Mouse (Mus musculus): ENCODE results near the gene Carmil1. TPM values are rescaled to one million over a fixed set of nuclear protein-coding genes. Genes with fewer than 3 reads are reported as not detected.

Carmil1 gene
- polyA plus RNA-seq, 1 experiment from 2014 or later = 44.8 TPM

DNA sequence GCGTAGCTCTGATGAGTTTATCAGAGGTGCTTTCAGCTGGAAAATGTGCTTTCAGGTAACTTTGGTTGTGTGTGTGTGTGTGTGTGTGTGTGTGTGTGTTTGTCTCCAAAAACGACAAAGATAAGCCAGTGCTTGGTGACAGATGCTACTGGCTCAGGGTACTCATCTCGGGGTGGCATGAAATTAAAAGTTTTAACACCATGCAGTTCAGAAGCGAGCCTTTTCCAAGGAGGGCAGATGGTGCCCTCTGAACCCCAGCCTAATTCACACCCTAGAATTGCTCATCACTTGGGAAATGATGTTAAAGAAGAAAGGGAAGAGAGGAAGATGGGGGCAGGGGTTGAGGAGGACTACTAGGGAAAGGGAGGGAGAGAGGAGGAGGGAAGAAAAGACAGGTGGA, 198.4 kb downstream of the Carmil1 start:
- Histone ChIP-seq H3K4me1 (no peaks in the 10 kb centered on the region), H3K9me3 (no peaks in the 10 kb centered on the region), H3K4me3 (no peak overlapping the region), H3K27me3 (no peaks in the 10 kb centered on the region), H3K4me2 (replicated peaks) (no peak overlapping the region), H3K27ac (no peak overlapping the region), H3K9ac (no peak overlapping the region), H3K36me3 (peaks cover 40% of the 10 kb centered on the region)
- no peak for ATAC-seq (ENCODE audit: low FRiP score, low read depth)
- 72% methylated on average over 4 of the region's 4 CpGs for WGBS

DNA sequence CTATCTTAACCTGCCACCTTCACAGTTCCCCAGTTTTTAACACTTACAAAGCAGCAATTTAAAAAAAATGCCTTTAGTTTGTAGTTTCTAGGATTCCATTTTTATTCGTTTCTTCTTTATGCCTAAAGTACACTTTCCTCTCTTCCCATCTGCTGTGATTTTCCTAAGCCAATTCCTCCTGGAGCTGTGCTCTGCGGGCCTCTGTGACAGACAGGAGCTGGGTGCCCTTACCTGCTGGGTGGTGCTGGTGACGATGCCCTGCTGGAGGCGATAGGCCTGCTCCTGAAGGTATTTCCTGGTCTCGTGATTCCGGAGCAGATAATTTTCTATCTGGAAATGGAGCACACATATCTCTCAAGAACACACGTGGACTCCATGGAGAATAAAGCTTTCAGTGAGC, 198.9 kb downstream of the Carmil1 start:
- 91% methylated on average over 7 of the region's 7 CpGs for WGBS

DNA sequence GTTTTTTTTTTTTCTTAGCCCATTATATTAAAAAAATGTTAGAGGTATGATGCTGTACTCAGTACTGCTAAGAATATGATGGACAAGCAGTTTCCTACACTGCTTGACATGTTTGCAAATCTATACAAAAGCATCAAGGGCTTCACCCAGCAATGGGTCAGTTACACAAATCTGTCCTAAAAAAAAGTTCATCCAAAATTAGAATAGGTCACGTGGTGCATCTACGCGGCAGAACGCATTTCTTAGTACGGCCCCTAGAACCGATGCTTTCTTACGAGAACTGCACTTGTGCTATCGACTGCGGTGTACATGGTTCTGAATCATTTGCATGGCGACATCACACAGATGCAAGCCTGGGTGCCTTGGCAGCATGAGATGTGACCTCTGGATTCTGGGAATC, 208.0 kb downstream of the Carmil1 start:
- Histone ChIP-seq H3K27ac (no peak overlapping the region), H3K27me3 (no peaks in the 10 kb centered on the region), H3K4me2 (replicated peaks) (no peak overlapping the region), H3K9ac (no peak overlapping the region), H3K4me1 (peaks cover 8% of the 10 kb centered on the region; the same call in 1 of the 2 replicates), H3K9me3 (no peaks in the 10 kb centered on the region), H3K36me3 (peaks cover 46% of the 10 kb centered on the region), H3K4me3 (no peak overlapping the region)
- 94% methylated on average over 10 of the region's 10 CpGs for WGBS
- ATAC-seq (ENCODE audit: low FRiP score, low read depth) = no peak

More for the DNA sequence above, 198.9 kb downstream of the Carmil1 start:
- H3K4me1 ChIP-seq = no peaks in the 10 kb centered on the region
- no peak overlapping the region for H3K9ac ChIP-seq
- no peaks in the 10 kb centered on the region for H3K9me3 ChIP-seq
- ATAC-seq (ENCODE audit: low FRiP score, low read depth) = no peak
- H3K27ac ChIP-seq = no peak overlapping the region
- no peak overlapping the region for H3K4me3 ChIP-seq
- H3K4me2 ChIP-seq (replicated peaks) = no peak overlapping the region
- H3K27me3 ChIP-seq = no peaks in the 10 kb centered on the region
- H3K36me3 ChIP-seq = peaks cover 41% of the 10 kb centered on the region

DNA sequence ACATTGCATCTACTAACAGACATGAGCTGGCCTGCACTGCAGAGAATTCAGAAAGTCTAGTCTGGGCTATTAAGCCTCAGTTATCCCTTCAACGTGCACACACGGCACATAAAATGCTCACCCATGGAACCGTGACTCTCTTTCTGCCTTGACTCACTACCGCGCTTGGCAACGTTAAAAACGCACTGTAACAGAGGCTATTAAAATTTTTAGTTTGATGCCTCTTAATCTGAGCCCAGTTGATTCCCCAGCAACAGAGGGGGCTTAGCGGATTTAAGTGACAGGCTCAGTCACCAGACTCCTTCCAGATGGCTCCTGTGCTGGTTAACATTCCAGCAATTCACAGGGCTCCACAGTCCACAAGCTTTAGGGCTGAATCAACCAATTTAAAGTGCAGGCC, 213.0 kb downstream of the Carmil1 start:
- peaks cover 32% of the 10 kb centered on the region for H3K36me3 ChIP-seq
- no peak overlapping the region for H3K4me3 ChIP-seq
- H3K9me3 ChIP-seq = no peaks in the 10 kb centered on the region
- H3K4me1 ChIP-seq = peaks cover 16% of the 10 kb centered on the region; the same call in 1 of the 2 replicates
- no peak overlapping the region for H3K4me2 ChIP-seq (replicated peaks)
- no peak overlapping the region for H3K27ac ChIP-seq
- H3K27me3 ChIP-seq = no peaks in the 10 kb centered on the region
- ATAC-seq (ENCODE audit: low FRiP score, low read depth) = peak; percentile 91
- 18% methylated on average over 8 of the region's 8 CpGs for WGBS
- no peak overlapping the region for H3K9ac ChIP-seq

DNA sequence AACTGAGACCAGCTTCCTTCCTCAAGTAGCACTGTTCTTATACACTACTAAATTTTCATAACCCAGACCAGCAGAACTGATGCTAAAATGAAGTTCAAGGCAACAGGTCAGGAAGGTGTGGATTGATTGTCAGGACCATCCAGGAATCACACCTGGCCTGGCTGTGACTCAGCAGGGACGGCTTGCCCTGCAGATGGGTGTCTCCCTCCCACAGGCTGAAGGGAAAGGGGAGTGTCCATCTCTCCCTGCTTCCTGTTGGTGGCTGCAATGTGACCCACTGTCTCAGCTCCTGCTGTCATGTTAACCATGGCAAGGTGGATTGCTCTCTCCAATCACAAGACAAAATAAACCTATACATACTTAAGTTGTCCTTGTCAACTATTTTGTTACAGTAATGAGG, 215.1 kb downstream of the Carmil1 start:
- H3K36me3 ChIP-seq = peaks cover 27% of the 10 kb centered on the region
- WGBS = 54% methylated on average over 1 of the region's 1 CpGs
- no peaks in the 10 kb centered on the region for H3K9me3 ChIP-seq
- no peak overlapping the region for H3K4me2 ChIP-seq (replicated peaks)
- no peak overlapping the region for H3K4me3 ChIP-seq
- peaks cover 16% of the 10 kb centered on the region; the same call in 1 of the 2 replicates for H3K4me1 ChIP-seq
- no peaks in the 10 kb centered on the region for H3K27me3 ChIP-seq
- H3K9ac ChIP-seq = no peak overlapping the region
- no peak overlapping the region for H3K27ac ChIP-seq
- ATAC-seq (ENCODE audit: low FRiP score, low read depth) = no peak

DNA sequence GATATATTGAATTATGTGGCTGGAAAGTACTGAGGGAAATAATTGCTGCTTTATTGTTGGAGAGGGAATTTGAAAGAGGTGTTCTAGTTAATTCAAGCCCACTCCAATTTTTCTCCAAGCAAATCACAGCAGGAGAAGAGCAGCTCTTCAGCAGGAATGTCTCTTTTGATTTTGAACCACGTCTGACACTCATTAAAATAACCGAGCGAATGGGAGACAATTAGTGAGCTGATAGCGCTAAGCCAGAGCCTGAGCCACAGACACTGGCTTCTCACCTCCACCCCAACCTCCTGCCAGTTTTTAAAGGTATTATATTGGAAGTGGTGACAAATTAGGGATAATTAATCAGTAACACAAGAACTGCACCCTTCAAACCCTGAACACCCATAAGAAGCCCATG, 217.8 kb downstream of the Carmil1 start:
- Histone ChIP-seq H3K9ac (no peak overlapping the region), H3K27ac (no peak overlapping the region), H3K4me1 (0 out of 2 replicates have a peak, but pooled peaks cover 10% of the 10 kb centered on the region), H3K36me3 (peaks cover 12% of the 10 kb centered on the region), H3K27me3 (no peaks in the 10 kb centered on the region), H3K9me3 (no peaks in the 10 kb centered on the region), H3K4me3 (no peak overlapping the region), H3K4me2 (replicated peaks) (no peak overlapping the region)
- WGBS = 39% methylated on average over 4 of the region's 4 CpGs
- ATAC-seq (ENCODE audit: low FRiP score, low read depth) = no peak

DNA sequence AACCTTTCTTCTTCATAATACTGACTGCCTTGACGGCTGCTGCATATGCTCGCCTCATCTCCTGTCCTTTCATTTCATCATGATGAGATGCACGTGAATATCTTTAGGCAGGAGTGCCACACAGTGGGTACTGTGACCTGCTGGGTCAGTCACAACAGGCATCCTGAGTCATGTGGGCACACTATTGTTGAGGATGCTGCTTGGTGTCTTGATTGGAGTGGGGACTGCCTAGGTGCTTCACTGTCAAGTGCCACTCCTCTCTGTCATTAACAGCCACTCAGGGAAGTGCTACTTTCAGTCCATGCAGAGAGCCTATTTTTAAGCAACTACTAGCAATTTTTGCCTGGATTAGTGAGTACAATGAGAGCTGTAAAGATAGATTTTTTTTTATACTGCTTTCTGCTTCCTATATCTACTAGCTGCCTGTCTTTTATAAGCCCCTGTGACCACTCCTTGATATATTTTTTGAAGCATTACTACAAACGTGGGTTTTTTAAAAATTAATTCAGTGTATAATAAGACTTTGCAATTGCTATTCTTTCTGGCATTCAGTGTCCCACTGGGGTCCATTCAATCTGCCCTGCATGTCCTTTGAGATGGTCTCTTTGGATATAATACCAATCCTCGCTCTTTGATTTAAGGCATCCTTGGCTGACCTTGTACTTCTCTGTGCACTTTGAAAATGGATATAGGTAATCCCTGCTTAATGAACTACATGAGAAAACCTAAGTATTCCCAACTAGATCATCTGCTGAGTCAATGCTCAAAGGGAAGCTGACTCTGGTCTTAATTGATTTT, 225.3 kb downstream of the Carmil1 start:
- Histone ChIP-seq H3K9me3 (no peaks in the 10 kb centered on the region), H3K4me1 (no peaks in the 10 kb centered on the region), H3K9ac (no peak overlapping the region), H3K27me3 (no peaks in the 10 kb centered on the region), H3K4me2 (replicated peaks) (no peak overlapping the region), H3K36me3 (no peaks in the 10 kb centered on the region; the same call in none of the 2 replicates), H3K27ac (no peak overlapping the region), H3K4me3 (no peak overlapping the region)
- 80% methylated on average over 5 of the region's 5 CpGs for WGBS
- no peak for ATAC-seq (ENCODE audit: low FRiP score, low read depth)

DNA sequence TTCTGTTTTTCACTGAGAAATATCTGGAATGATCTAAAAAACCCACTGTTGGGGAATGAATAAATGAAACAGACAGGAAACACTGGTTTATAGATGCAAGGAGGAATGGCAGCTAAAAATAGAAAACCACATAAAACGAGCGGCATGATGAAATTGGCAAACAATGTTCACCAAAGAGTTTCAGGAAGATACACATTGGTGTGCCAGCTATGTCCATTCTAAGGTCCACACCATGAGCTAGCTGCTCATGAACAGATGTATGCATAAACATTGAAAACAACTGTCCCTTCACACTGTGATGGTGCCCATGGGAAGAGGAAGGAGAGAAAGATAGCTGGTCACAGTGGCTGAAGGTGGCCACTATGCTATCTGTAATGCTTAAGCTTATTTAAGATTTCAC, 229.1 kb downstream of the Carmil1 start:
- WGBS = 85% methylated on average over 2 of the region's 2 CpGs
- H3K4me3 ChIP-seq = no peak overlapping the region
- no peak for ATAC-seq (ENCODE audit: low FRiP score, low read depth)

DNA sequence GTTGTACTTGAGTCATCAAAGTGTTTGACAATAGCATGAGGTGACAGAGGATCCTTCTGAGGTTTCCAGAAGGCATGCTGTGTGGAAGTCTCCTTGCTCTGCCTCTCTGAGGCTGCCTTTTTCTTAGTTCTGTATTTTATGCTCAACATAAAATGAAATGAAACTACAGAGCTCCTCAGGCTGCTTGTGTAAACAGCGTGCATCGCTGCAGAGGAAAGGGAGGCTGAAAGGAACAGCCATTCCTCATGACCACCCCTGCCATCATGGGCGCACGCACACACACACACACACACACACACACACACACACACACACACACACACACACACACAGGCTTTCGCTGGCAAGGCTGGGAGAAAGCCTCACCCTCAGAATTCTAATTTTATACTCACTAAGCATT, 230.3 kb downstream of the Carmil1 start:
- no peak overlapping the region for H3K4me2 ChIP-seq (replicated peaks)

More for the DNA sequence above, 229.1 kb downstream of the Carmil1 start:
- Histone ChIP-seq H3K27me3 (no peaks in the 10 kb centered on the region), H3K4me1 (no peaks in the 10 kb centered on the region), H3K36me3 (no peaks in the 10 kb centered on the region; the same call in 1 of the 2 replicates), H3K9ac (no peak overlapping the region), H3K27ac (no peak overlapping the region), H3K9me3 (no peaks in the 10 kb centered on the region), H3K4me2 (replicated peaks) (no peak overlapping the region)

DNA sequence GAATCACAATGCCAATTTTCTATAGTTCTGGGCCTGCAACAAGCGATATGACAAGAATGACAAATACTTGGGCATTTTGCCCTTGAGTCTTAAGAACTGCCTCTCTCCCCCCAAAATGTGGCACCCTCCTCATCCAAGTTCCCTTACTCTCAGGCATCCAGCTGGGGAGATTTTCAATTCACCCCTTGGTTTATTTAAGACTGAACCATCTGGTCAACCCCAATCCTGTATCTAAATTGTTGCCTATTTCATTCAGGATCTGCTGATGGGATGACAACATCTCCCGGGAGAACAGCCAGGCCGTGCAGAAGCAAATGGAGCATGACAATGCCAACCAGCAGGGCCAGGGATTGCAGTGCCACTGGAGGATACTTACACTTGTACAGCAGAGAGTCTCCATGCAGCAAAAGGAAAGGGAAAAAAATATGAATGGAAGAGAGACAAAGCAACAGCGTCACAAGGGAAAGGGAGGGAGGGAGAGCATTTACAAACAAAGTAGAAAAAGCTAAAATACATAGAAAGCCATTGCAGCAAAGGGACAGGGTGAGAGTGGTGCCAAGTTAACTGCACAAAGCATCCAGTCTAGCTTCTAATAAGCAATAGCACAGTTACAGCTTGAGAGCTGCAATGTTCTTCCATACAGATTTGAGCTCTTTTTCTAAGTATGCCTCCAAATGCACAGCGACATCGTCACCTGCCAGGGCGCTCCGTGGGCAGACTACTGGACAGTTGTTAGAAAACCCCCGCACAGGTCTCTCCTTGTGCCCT, 231.1 kb downstream of the Carmil1 start:
- Histone ChIP-seq H3K27me3 (no peaks in the 10 kb centered on the region), H3K4me2 (replicated peaks) (no peak overlapping the region), H3K9ac (no peak overlapping the region), H3K4me3 (no peak overlapping the region), H3K36me3 (no peaks in the 10 kb centered on the region; the same call in 1 of the 2 replicates), H3K4me1 (no peaks in the 10 kb centered on the region), H3K27ac (no peak overlapping the region), H3K9me3 (no peaks in the 10 kb centered on the region)
- 89% methylated on average over 9 of the region's 9 CpGs for WGBS
- no peak for ATAC-seq (ENCODE audit: low FRiP score, low read depth)

More for the DNA sequence above, 230.3 kb downstream of the Carmil1 start:
- no peak for ATAC-seq (ENCODE audit: low FRiP score, low read depth)
- H3K4me3 ChIP-seq = no peak overlapping the region
- WGBS = 89% methylated on average over 5 of the region's 5 CpGs
- H3K36me3 ChIP-seq = no peaks in the 10 kb centered on the region; the same call in 1 of the 2 replicates
- H3K27ac ChIP-seq = no peak overlapping the region
- no peaks in the 10 kb centered on the region for H3K27me3 ChIP-seq
- H3K9me3 ChIP-seq = no peaks in the 10 kb centered on the region
- no peaks in the 10 kb centered on the region for H3K4me1 ChIP-seq
- no peak overlapping the region for H3K9ac ChIP-seq

DNA sequence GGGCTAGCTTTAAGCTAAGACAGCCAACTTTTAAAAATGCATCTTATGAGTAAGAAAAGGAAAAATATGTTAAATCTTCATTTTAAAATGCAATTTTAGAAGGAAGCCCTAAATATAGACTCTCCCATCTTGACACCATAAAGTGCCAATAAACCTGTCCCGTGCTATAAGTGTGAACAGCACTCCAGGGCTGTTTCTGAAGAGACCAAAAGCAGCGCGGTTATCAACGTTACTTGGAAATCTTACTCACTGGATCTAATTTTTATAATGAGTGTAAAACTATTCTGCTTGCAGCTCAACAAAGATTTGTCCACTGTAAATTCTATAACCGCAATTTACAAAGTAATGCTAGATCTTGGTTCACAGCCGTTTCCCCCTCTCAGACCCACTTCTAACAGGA, 232.0 kb downstream of the Carmil1 start:
- no peak overlapping the region for H3K4me3 ChIP-seq
- ATAC-seq (ENCODE audit: low FRiP score, low read depth) = no peak
- no peaks in the 10 kb centered on the region for H3K9me3 ChIP-seq
- no peaks in the 10 kb centered on the region for H3K4me1 ChIP-seq
- WGBS = 74% methylated on average over 6 of the region's 6 CpGs
- H3K36me3 ChIP-seq = peaks cover 6% of the 10 kb centered on the region
- H3K9ac ChIP-seq = no peak overlapping the region
- no peak overlapping the region for H3K4me2 ChIP-seq (replicated peaks)
- H3K27me3 ChIP-seq = no peaks in the 10 kb centered on the region
- H3K27ac ChIP-seq = no peak overlapping the region

DNA sequence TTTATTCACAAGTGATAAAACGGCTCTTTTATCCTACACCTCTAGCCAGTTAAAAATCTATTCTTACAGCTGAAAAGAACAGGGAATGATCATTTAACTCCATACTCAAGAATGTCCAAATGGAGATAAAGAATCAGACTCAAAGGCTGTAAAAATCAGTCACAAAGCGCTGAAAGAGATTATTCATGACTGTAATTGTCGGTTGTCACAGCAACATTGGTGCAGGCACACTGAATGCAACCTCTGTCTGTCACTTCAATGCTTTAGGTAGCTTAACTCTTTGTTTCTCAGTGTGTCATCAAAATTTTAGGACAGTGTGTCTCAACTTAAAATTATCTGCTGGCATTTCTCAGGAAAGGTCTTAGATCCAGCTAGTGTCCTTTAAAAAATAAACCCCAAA, 235.3 kb downstream of the Carmil1 start:
- 77% methylated on average over 3 of the region's 3 CpGs for WGBS
- H3K36me3 ChIP-seq = peaks cover 35% of the 10 kb centered on the region

More for the DNA sequence above, 235.3 kb downstream of the Carmil1 start:
- Histone ChIP-seq H3K27me3 (no peaks in the 10 kb centered on the region), H3K4me1 (no peaks in the 10 kb centered on the region), H3K4me3 (no peak overlapping the region), H3K9me3 (no peaks in the 10 kb centered on the region), H3K4me2 (replicated peaks) (no peak overlapping the region), H3K9ac (no peak overlapping the region), H3K27ac (no peak overlapping the region)
- no peak for ATAC-seq (ENCODE audit: low FRiP score, low read depth)

All from limb, embryonic 13.5 days (tissue).